Mouse (Mus musculus): Measurements from ENCODE around the gene Kank2. TPM values are rescaled to one million over a fixed set of nuclear protein-coding genes. Genes with fewer than 3 reads are reported as not detected.
"Not testable (repeated sequence)": the region's sequence is repeated elsewhere in the genome, so short reads cannot be mapped to it uniquely, and the experiment has no call there.

Gene Kank2
- polyA plus RNA-seq, 1 experiment from 2014 or later: 4.7 TPM

DNA sequence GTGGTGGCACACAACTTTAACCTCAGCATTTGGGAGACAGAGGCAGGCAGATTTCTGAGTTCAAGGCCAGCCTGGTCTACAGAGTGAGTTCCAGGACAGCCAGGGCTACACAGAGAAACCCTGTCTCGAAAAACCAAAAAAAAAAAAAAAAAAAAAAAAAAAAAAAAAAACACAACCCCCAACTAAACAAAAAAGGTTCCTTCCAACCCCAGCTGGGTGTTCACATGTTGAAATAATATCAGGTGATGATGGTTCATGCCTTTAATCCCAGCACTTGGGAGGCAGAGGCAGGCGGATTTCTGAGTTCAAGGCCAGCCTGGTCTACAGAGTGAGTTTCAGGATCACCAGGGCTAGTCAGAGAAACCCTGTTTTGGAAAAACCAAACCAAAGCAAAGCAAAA is 12.2 kb downstream of the Kank2 start:
- H3K27me3 ChIP-seq (ENCODE audit: control insufficient read depth, insufficient read depth, low read length); DNase-seq (ENCODE audit: low spot score); H3K9ac ChIP-seq (ENCODE audit: low read depth, low read length); H3K27ac ChIP-seq (ENCODE audit: low read depth, low read length); ATAC-seq (ENCODE audit: low FRiP score); H3K4me2 ChIP-seq (replicated peaks; ENCODE audit: low read depth, low read length); H3K9me3 ChIP-seq (ENCODE audit: control insufficient read depth, low read length); H3K4me3 ChIP-seq (ENCODE audit: low read depth, low read length); H3K4me1 ChIP-seq (replicated peaks; ENCODE audit: control insufficient read depth, insufficient read depth, low read length); H3K36me3 ChIP-seq (ENCODE audit: control insufficient read depth, insufficient read depth, low read length): not testable (repeated sequence)
- WGBS: 74% methylated on average over 1 of the region's 2 CpGs

GRCm38 (mm10) chr9:21784517-21785307 is 13.8 kb downstream of the Kank2 start:
- ATAC-seq (ENCODE audit: low FRiP score) (no peak), DNase-seq (ENCODE audit: low spot score) (no peak)
- Histone ChIP-seq H3K4me3 (ENCODE audit: low read depth, low read length) (no peak overlapping the region), H3K9me3 (ENCODE audit: control insufficient read depth, low read length) (no peaks in the 10 kb centered on the region), H3K9ac (ENCODE audit: low read depth, low read length) (no peak overlapping the region), H3K27me3 (ENCODE audit: control insufficient read depth, insufficient read depth, low read length) (no peaks in the 10 kb centered on the region), H3K27ac (ENCODE audit: low read depth, low read length) (no peak overlapping the region), H3K4me2 (replicated peaks; ENCODE audit: low read depth, low read length) (no peak overlapping the region), H3K36me3 (ENCODE audit: control insufficient read depth, insufficient read depth, low read length) (no peaks in the 10 kb centered on the region), H3K4me1 (replicated peaks; ENCODE audit: control insufficient read depth, insufficient read depth, low read length) (no peaks in the 10 kb centered on the region)
- WGBS: 94% methylated on average over 7 of the region's 7 CpGs

- no peaks in the 10 kb centered on the region for H3K36me3 ChIP-seq (ENCODE audit: control insufficient read depth, insufficient read depth, low read length)
- no peak overlapping the region for H3K4me2 ChIP-seq (replicated peaks; ENCODE audit: low read depth, low read length)
- H3K4me1 ChIP-seq (replicated peaks; ENCODE audit: control insufficient read depth, insufficient read depth, low read length): no peaks in the 10 kb centered on the region
- H3K4me3 ChIP-seq (ENCODE audit: low read depth, low read length): no peak overlapping the region
- H3K9me3 ChIP-seq (ENCODE audit: control insufficient read depth, low read length): no peaks in the 10 kb centered on the region
- no peaks in the 10 kb centered on the region for H3K27me3 ChIP-seq (ENCODE audit: control insufficient read depth, insufficient read depth, low read length)
- H3K27ac ChIP-seq (ENCODE audit: low read depth, low read length): no peak overlapping the region
- WGBS: 82% methylated on average over 15 of the region's 15 CpGs
- no peak for ATAC-seq (ENCODE audit: low FRiP score)
- H3K9ac ChIP-seq (ENCODE audit: low read depth, low read length): no peak overlapping the region
- no peak for DNase-seq (ENCODE audit: low spot score)
These were observed 16.7 kb downstream of the Kank2 start for GRCm38 (mm10) chr9:21781657-21782468.

DNA sequence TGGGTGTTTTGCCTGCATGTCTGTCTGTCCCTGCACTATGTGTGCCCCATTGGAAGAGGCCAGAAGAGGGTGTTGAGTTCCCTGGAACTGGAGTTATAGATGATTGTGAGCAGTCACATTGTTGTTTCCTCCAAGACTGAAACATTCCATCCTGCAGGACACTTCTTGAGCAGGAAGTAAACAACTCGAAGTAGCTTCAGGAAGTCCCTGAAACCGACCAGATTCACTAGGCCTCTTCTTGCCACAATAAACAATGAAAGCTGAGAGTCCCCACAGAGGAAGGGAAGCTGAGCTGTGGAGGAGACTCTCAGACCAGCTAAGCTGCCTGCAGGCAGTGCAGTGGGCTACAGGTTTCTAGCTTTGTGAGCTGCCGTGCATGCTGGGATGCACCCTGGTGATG is 20.8 kb downstream of the Kank2 start:
- 87% methylated on average over 3 of the region's 3 CpGs for WGBS
- no peak for ATAC-seq (ENCODE audit: low FRiP score)
- H3K27me3 ChIP-seq (ENCODE audit: control insufficient read depth, insufficient read depth, low read length): no peaks in the 10 kb centered on the region
- H3K4me3 ChIP-seq (ENCODE audit: low read depth, low read length): no peak overlapping the region
- no peak overlapping the region for H3K9ac ChIP-seq (ENCODE audit: low read depth, low read length)
- H3K4me2 ChIP-seq (replicated peaks; ENCODE audit: low read depth, low read length): no peak overlapping the region
- H3K9me3 ChIP-seq (ENCODE audit: control insufficient read depth, low read length): no peaks in the 10 kb centered on the region
- no peak for DNase-seq (ENCODE audit: low spot score)
- H3K27ac ChIP-seq (ENCODE audit: low read depth, low read length): no peak overlapping the region
- H3K4me1 ChIP-seq (replicated peaks; ENCODE audit: control insufficient read depth, insufficient read depth, low read length): no peaks in the 10 kb centered on the region
- H3K36me3 ChIP-seq (ENCODE audit: control insufficient read depth, insufficient read depth, low read length): no peaks in the 10 kb centered on the region

DNA sequence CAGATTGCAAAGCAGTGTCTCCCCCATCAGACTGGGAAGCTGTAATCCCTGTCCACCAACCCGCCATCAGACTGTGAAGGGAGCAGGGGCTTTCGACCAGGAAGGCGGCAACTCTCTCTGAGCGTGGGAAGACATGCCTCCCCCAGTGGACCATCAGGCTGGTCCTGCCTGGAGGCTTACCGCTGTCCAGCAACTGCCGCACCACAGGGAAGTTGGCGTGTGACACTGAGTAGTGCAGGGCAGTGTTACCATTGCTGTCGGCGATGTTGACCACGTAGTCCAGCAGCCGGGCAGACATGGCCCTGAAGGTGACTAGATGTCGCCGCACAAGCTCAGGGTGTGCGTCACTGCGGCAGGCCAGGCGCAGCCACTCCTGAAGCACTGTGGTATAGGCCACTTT is 24.2 kb downstream of the Kank2 start:
- Histone ChIP-seq H3K9ac (ENCODE audit: low read depth, low read length) (no peak overlapping the region), H3K9me3 (ENCODE audit: control insufficient read depth, low read length) (no peaks in the 10 kb centered on the region), H3K4me3 (ENCODE audit: low read depth, low read length) (no peak overlapping the region), H3K27me3 (ENCODE audit: control insufficient read depth, insufficient read depth, low read length) (no peaks in the 10 kb centered on the region), H3K27ac (ENCODE audit: low read depth, low read length) (no peak overlapping the region), H3K4me2 (replicated peaks; ENCODE audit: low read depth, low read length) (no peak overlapping the region), H3K4me1 (replicated peaks; ENCODE audit: control insufficient read depth, insufficient read depth, low read length) (0 out of 2 replicates have a peak, but pooled peaks cover 2% of the 10 kb centered on the region), H3K36me3 (ENCODE audit: control insufficient read depth, insufficient read depth, low read length) (no peaks in the 10 kb centered on the region)
- WGBS: 89% methylated on average over 16 of the region's 16 CpGs
- DNase-seq (ENCODE audit: low spot score) (no peak), ATAC-seq (ENCODE audit: low FRiP score) (no peak)

DNA sequence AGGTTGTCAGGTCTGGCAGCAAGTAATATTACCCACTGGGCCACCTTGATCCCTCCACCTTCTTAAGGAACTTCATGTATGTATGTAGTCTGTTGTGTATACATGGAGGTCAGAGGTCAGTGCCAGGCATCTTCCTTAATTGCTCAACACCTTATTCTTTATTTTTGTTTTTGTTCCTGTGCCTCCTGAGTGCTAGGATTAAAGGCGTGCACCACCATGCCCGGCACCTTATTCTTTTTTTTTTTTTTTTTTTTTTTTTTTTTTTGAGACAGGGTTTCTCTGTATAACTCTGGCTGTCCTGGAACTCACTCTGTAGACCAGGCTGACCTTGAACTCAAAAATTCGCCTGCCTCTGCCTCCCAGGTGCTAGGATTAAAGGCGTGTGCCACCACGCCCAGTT is 25.1 kb downstream of the Kank2 start:
- not testable (repeated sequence) for DNase-seq (ENCODE audit: low spot score); H3K27ac ChIP-seq (ENCODE audit: low read depth, low read length); H3K27me3 ChIP-seq (ENCODE audit: control insufficient read depth, insufficient read depth, low read length); H3K4me2 ChIP-seq (replicated peaks; ENCODE audit: low read depth, low read length); H3K9ac ChIP-seq (ENCODE audit: low read depth, low read length); H3K9me3 ChIP-seq (ENCODE audit: control insufficient read depth, low read length); H3K4me3 ChIP-seq (ENCODE audit: low read depth, low read length); H3K36me3 ChIP-seq (ENCODE audit: control insufficient read depth, insufficient read depth, low read length); ATAC-seq (ENCODE audit: low FRiP score); H3K4me1 ChIP-seq (replicated peaks; ENCODE audit: control insufficient read depth, insufficient read depth, low read length)
- WGBS: 89% methylated on average over 5 of the region's 5 CpGs

DNA sequence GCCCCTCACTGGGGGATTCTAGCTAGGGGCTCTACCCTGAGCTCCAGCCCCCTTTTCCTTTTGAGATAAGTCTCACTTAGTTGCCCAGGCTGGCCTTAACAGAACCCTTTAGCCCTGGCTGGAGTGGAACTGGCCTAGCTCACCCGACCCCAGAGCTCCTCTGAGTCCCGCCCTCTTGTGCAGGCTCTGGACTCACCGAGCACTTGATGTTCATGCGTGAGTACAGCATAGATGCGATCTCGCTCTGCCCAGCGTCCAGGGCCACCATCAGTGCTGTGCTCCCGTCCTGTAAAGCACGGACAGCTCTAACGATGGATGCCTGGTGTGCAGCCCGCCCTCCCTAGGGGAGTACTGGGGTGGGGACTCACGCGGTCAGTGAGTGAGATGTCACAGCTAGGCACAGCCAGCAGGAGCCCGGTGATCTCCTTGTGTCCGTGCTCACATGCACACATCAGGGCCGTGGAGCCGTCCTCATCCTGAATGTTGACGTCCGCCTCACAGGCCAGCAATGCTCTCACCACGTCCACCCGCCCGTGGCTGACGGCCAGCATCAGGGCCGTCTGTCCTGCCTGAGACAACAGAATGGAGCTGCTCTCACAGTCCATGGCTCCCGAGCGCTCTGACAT is 28.9 kb downstream of the Kank2 start:
- Histone ChIP-seq H3K27ac (ENCODE audit: low read depth, low read length) (no peak overlapping the region), H3K9me3 (ENCODE audit: control insufficient read depth, low read length) (no peaks in the 10 kb centered on the region), H3K4me1 (replicated peaks; ENCODE audit: control insufficient read depth, insufficient read depth, low read length) (peaks cover 2% of the 10 kb centered on the region; the same call in 1 of the 2 replicates), H3K36me3 (ENCODE audit: control insufficient read depth, insufficient read depth, low read length) (no peaks in the 10 kb centered on the region), H3K4me3 (ENCODE audit: low read depth, low read length) (no peak overlapping the region), H3K4me2 (replicated peaks; ENCODE audit: low read depth, low read length) (no peak overlapping the region), H3K9ac (ENCODE audit: low read depth, low read length) (no peak overlapping the region), H3K27me3 (ENCODE audit: control insufficient read depth, insufficient read depth, low read length) (no peaks in the 10 kb centered on the region)
- ATAC-seq (ENCODE audit: low FRiP score) (no peak), DNase-seq (ENCODE audit: low spot score) (no peak)
- 82% methylated on average over 26 of the region's 26 CpGs for WGBS

GRCm38 (mm10) chr9:21768511-21769411 is 29.8 kb downstream of the Kank2 start:
- Histone ChIP-seq H3K27ac (ENCODE audit: low read depth, low read length) (0 out of 2 replicates have a peak overlapping the region, but pooled peaks have one; percentile 19), H3K9ac (ENCODE audit: low read depth, low read length) (0 out of 2 replicates have a peak overlapping the region, but pooled peaks have one; percentile 15)
- ATAC-seq (ENCODE audit: low FRiP score): no peak

More at GRCm38 (mm10) chr9:21768511-21769411, 29.8 kb downstream of the Kank2 start:
- peak; percentile 17 for DNase-seq (ENCODE audit: low spot score)
- Histone ChIP-seq H3K36me3 (ENCODE audit: control insufficient read depth, insufficient read depth, low read length) (no peaks in the 10 kb centered on the region), H3K4me3 (ENCODE audit: low read depth, low read length) (no peak overlapping the region), H3K4me1 (replicated peaks; ENCODE audit: control insufficient read depth, insufficient read depth, low read length) (peaks cover 2% of the 10 kb centered on the region; the same call in 1 of the 2 replicates), H3K9me3 (ENCODE audit: control insufficient read depth, low read length) (no peaks in the 10 kb centered on the region), H3K4me2 (replicated peaks; ENCODE audit: low read depth, low read length) (no peak overlapping the region), H3K27me3 (ENCODE audit: control insufficient read depth, insufficient read depth, low read length) (no peaks in the 10 kb centered on the region)
- WGBS: 50% methylated on average over 13 of the region's 13 CpGs
